Mouse (Mus musculus) E14TG2a.4 (cell line): ENCODE results near the gene Olfr960.

Source experiments
- CTCF ChIP-seq: conservative IDR thresholded peaks from 2 replicates; pipeline ENCODE4 v1.5.1; 2014; ENCODE audit warnings: low read length
- NANOG ChIP-seq: IDR thresholded peaks from 2 replicates; pipeline ENCODE4 v1.6.1; 2014; ENCODE audit warnings: borderline replicate concordance, low read length, mixed read lengths
- POU5F1 ChIP-seq: IDR thresholded peaks from 2 replicates; pipeline ENCODE4 v1.6.1; 2014; ENCODE audit warnings: low read length, borderline replicate concordance

DNA sequence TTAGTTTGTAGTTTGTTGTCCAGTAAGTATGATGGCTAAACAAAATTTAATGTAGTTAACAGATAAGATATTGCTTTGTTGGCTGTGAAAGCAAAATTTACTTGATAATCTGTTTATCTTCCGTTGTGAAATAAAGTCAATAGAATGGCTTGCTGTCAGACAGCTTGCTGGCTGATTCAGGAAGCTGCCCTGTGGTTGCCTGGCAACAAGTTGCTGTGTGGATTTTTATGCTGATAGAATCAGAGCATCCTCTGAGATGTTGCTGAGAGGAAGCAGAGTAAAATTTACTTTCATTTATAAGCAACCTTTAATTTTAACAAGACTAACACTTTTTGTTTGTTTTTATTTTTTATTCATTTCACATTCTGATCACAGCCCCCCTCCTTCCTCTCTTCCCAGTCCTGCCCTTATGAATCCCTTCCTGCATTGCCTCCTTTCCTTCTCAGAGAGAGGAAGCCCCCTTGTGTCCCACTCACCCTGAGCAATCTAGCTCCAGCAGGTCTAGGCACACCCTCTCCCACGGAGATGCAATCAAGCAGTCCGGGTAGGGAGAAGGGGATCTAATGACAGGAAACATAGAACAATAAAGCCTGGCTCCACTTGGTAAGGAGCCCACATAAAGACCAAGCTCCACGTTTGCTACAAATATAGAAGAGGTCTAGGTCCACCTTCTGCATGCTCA lies 12.9 kb downstream of the Olfr960 start:
- no peak for TF ChIP-seq POU5F1
- no peak for TF ChIP-seq CTCF
- TF ChIP-seq NANOG: no peak
